Comparison of ENCODE assay signal across 6 mouse cellular contexts in the genomic region with DNA sequence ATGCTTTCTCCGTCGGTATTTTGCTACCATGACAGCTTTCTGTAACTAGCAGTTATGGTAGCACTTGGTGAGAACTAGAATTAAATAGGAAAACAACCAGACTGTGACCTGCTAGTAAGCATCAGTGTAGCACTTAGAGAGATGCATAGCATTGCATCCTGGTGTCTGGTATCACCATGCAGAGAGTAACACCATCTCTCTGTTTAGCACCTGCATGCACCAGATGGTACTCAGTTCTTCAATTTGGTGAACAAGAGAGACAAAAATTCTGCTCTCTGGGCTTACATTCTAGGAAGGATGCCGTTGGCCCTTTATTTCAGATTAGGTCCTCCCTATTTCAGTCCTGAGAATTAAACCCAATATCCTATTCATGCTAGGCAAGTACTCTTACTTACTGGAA.
"Had no signal": no experiment of that assay in that cellular context is flagged by ENCODE, and none has a peak within 500 bp of the region (broad histone marks: within the 10 kb centered on the region; RNA-seq: fewer than 3 reads in every experiment).

No protein-coding gene starts in this region.

- DNase-seq: kidney, postnatal 14 days; lung, adult 2 months; lung, postnatal 36 days; right cerebral cortex, postnatal 14 days; thymus, adult 2 months; thymus, postnatal 25 days had no signal
